Mouse (Mus musculus): ENCODE data around the gene Polr2j.

Gene Polr2j

GRCm38 (mm10) chr5:136167296-136167695 lies 50.9 kb downstream of the Polr2j start:
- no peak for DNase-seq (ENCODE audit: low spot score)

- DNase-seq (ENCODE audit: low spot score) = no peak
These were observed 51.6 kb downstream of the Polr2j start for GRCm38 (mm10) chr5:136168071-136168470.

GRCm38 (mm10) chr5:136169626-136170511 lies 53.4 kb downstream of the Polr2j start:
- DNase-seq (ENCODE audit: low spot score) = peak; percentile 39

DNA sequence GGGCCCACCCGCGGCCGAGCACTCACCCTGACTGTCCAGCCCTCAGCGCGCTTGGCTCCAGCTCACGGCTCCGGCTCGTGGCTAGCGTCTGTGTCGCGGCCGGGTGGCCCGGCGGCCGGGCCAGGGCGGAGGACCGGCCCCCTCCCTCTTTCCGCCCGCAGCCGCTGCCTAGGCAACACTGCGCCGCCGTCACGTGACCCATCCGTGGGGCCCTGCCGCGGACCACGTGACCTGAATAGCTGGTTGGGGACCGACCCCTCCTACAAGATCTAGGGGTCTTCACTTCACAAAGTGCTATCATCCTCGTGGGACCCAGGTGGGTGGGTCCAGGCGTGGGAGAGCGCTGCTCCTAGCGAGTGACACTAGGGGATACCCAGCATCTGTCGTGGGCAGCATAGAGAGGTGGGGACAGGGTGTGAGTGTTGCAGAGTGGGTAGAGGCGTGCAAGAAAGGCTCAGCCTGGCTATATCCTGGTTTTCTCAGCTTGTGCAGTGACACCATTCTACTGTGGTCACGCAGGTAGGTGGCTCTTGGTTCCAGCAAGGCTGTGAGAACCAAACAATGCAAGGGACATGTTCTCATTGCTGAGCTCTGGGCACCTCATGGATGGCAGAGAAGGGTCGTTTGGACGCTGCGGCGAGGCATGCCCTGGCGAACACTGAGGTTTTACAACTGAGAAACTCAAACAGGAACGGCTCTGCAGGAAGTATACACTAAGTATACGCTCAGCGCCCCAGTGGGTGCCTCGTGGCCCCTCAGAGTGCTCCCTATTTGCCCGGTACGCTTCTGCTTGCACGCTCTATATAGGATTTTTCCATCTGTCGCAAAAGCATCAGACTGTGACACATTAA lies 54.3 kb downstream of the Polr2j start, which contains the start of gene Orai2:
Orai2 (minus strand) TSS at position 202 of the 851 bp plus-strand sequence.
- DNase-seq (ENCODE audit: low spot score) = peak; percentile 89

DNA sequence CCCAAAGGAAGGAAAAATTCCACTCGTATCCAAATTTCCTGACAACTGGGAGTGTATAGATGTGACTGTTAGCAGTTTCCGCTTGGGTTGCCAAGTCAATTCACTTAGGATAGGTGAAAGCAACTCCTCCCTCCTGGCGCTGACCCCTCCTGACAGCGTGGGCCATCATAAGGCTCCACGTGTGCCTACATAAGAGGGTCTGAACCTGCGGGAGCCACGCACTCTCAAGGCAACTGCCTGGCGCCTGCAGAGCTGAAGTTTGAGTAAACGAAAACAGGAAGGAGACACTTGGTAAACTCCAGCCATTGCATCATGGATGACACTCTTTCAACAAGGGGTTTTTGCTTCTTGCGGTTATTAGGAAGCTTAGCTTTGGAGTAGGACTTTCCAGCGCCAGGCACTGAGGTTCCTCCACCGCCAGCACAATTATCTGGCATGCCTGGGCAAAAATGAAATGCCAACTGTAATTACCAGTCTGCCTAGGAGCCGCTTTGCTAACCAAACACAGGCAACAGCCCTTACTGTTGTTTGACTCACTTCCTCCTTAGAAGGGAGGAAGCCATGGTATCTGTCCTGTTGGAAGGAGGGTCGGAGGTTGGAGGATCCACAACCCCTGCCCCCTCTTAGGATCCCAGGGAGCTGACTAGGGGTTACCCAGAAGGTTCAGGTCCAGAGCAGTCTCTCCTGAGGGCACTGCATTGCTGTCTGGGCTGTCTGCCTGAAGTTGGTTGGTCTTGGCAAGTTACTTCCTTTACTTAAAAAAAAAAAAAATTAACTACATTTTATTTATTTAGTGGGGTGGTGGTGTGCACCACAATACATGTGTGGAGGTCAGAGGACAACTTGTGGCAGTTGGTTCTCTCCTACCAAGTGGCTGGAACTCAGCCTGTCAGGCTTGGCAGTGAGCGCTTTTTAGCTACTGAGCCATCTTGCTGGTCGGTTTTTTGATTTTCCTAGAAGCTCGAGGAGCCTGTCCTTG lies 55.2 kb downstream of the Polr2j start:
- DNase-seq (ENCODE audit: low spot score) = no peak
